Mouse (Mus musculus) layer of hippocampus, adult 2 months (tissue): ENCODE measurements around the gene Cav2. TPM values are rescaled to one million over a fixed set of nuclear protein-coding genes. Genes with fewer than 3 reads are reported as not detected.

Experiments
- DNase-seq, 2 experiments: peaks; one replicate each; pipeline ENCODE4 v3.0.0; 2022; ENCODE audit warnings: low spot score in 2 of 2
- H3K27ac ChIP-seq: fragments of 200-600 bp; 2 replicates; pipeline ENCODE4 v1.8.1; 2022
- H3K4me3 ChIP-seq: fragments of 200-600 bp; 2 replicates; pipeline ENCODE4 v1.8.1; 2022; ENCODE audit warnings: mild to moderate bottlenecking
- CTCF ChIP-seq: fragments of 200-600 bp; conservative IDR thresholded peaks from 2 replicates; pipeline ENCODE4 v1.8.1; 2022; ENCODE audit warnings: antibody characterized with exemption, mild to moderate bottlenecking, moderate library complexity
- total RNA-seq, 2 experiments: library from RNA; stranded (reverse); gene quantifications; 2 replicates each; pipeline ENCODE4 v1.2.3; 2021

The Cav2 gene
- total RNA-seq, 2 experiments from 2014 or later, result 21.8 to 22.1 TPM

GRCm38 (mm10) chr6:17316294-17317166 is 35.5 kb downstream of the Cav2 start:
- Histone ChIP-seq H3K27ac (no peak overlapping the region), H3K4me3 (no peak overlapping the region)
- TF ChIP-seq CTCF, result no peak
- no peak for DNase-seq

GRCm38 (mm10) chr6:17317167-17317524 is 36.2 kb downstream of the Cav2 start:
- Histone ChIP-seq H3K27ac (no peak overlapping the region), H3K4me3 (no peak overlapping the region)
- no peak for DNase-seq
- TF ChIP-seq CTCF, result no peak

- no peak overlapping the region for H3K4me3 ChIP-seq
- no peak for TF ChIP-seq CTCF
- H3K27ac ChIP-seq, result no peak overlapping the region
Measured at GRCm38 (mm10) chr6:17317944-17318343, 37.0 kb downstream of the Cav2 start.

GRCm38 (mm10) chr6:17321976-17322375 is 41.0 kb downstream of the Cav2 start:
- no peak for DNase-seq
- no peak overlapping the region for H3K4me3 ChIP-seq
- H3K27ac ChIP-seq, result no peak overlapping the region
- TF ChIP-seq CTCF, result no peak

More at GRCm38 (mm10) chr6:17317944-17318343, 37.0 kb downstream of the Cav2 start:
- no peak for DNase-seq

GRCm38 (mm10) chr6:17327216-17327615 is 46.2 kb downstream of the Cav2 start:
- H3K27ac ChIP-seq, result no peak overlapping the region
- no peak for DNase-seq
- no peak overlapping the region for H3K4me3 ChIP-seq
- no peak for TF ChIP-seq CTCF

GRCm38 (mm10) chr6:17329801-17330200 is 48.8 kb downstream of the Cav2 start:
- H3K27ac ChIP-seq, result no peak overlapping the region
- TF ChIP-seq CTCF, result no peak
- DNase-seq, result no peak
- no peak overlapping the region for H3K4me3 ChIP-seq

- Histone ChIP-seq H3K27ac (no peak overlapping the region), H3K4me3 (no peak overlapping the region)
- no peak for TF ChIP-seq CTCF
- DNase-seq, result no peak
Measured at GRCm38 (mm10) chr6:17337724-17338123, 56.7 kb downstream of the Cav2 start.

Other genes with a start within 250 kb of the Cav2 start
- 1 to 10 TPM; 1.8 to 2.8 TPM for gene Tes, start 216.0 kb upstream of the Cav2 start, total RNA-seq
- 10 to 100 TPM; 17.0 to 30.6 TPM for gene Cav1, start 25.1 kb downstream of the Cav2 start, total RNA-seq
- 1 to 10 TPM; 3.9 to 4.7 TPM for gene Met, start 182.6 kb downstream of the Cav2 start, total RNA-seq